Mouse (Mus musculus) erythroblast, adult 5-6 weeks (primary cell): ENCODE measurements around the gene Gstm2. TPM values are rescaled to one million over a fixed set of nuclear protein-coding genes. Genes with fewer than 3 reads are reported as not detected.
"Not testable (repeated sequence)": the region's sequence is repeated elsewhere in the genome, so short reads cannot be mapped to it uniquely, and the experiment has no call there.

Experiments used
- ATAC-seq: replicated peaks from 2 replicates; pipeline ENCODE4 v1.8.0; 2016; ENCODE audit warnings: moderate number of reproducible peaks, mild to moderate bottlenecking, moderate TSS enrichment, inconsistent platforms; ENCODE audit not compliant: poor library complexity, low FRiP score, severe bottlenecking
- total RNA-seq, 2 experiments: library from RNA; stranded (forward) in 1 of 2; stranded (reverse) in 1 of 2; fragments of 150-400 nt in 1 of 2; fragments of 200-764, 138-1000 nt in 1 of 2; gene quantifications; 2 replicates each; pipeline versions ENCODE4 v1.2.3 to v1.2.4; 2015 to 2017; ENCODE audit warnings: low replicate concordance in 2 of 2

The Gstm2 gene
- total RNA-seq, 2 experiments from 2014 or later: 0.60 TPM; not detected in 1

- not testable (repeated sequence) for ATAC-seq
Observed at GRCm38 (mm10) chr3:107949461-107949860, 36.8 kb downstream of the Gstm2 start.

GRCm38 (mm10) chr3:107945729-107946128, 40.5 kb downstream of the Gstm2 start:
- ATAC-seq: no peak

GRCm38 (mm10) chr3:107943239-107943990, 42.8 kb downstream of the Gstm2 start, which contains the start of gene Gstm6:
Gstm6 (minus strand) TSS chr3:107943749.
- ATAC-seq: no peak

- no peak for ATAC-seq
Observed at GRCm38 (mm10) chr3:107941261-107941660, 45.0 kb downstream of the Gstm2 start.

GRCm38 (mm10) chr3:107940524-107940923, 45.7 kb downstream of the Gstm2 start:
- no peak for ATAC-seq

- ATAC-seq: no peak
Observed at GRCm38 (mm10) chr3:107939830-107940229, 46.4 kb downstream of the Gstm2 start.

- ATAC-seq: peak; percentile 54; the same call in 1 of the 2 replicates
Observed at GRCm38 (mm10) chr3:107939403-107939802, 46.9 kb downstream of the Gstm2 start.

- ATAC-seq: no peak
Observed at GRCm38 (mm10) chr3:107935888-107936287, 50.4 kb downstream of the Gstm2 start.

- no peak for ATAC-seq
Observed at GRCm38 (mm10) chr3:107935268-107935667, 51.0 kb downstream of the Gstm2 start.

- no peak for ATAC-seq
Observed at GRCm38 (mm10) chr3:107932128-107932527, 54.1 kb downstream of the Gstm2 start.

Other genes starting within 250 kb of the Gstm2 start
- 1.5 and 2.5 TPM in 2 replicates for gene Csf1, start 226.0 kb downstream of the Gstm2 start, total RNA-seq (2015; ENCODE audit: low replicate concordance)
- gene Csf1, start 226.0 kb downstream of the Gstm2 start, total RNA-seq (2017; ENCODE audit: low replicate concordance): 1.3 and 1.9 TPM in 2 replicates
- gene Eps8l3, start 109.2 kb downstream of the Gstm2 start, total RNA-seq (2015; ENCODE audit: low replicate concordance): 1.5 TPM in 1 of 2 replicates, not detected in the other
- not detected in 2 replicates for gene Eps8l3, start 109.2 kb downstream of the Gstm2 start, total RNA-seq (2017; ENCODE audit: low replicate concordance)
- gene Gstm5, start 90.6 kb downstream of the Gstm2 start, total RNA-seq (2015; ENCODE audit: low replicate concordance): 17.9 and 33.9 TPM in 2 replicates
- gene Gstm5, start 90.6 kb downstream of the Gstm2 start, total RNA-seq (2017; ENCODE audit: low replicate concordance): 8.2 and 22.6 TPM in 2 replicates
- gene Gstm7, start 54.6 kb downstream of the Gstm2 start, total RNA-seq (2015; ENCODE audit: low replicate concordance): not detected in 2 replicates
- 1.8 TPM in 1 of 2 replicates, not detected in the other for gene Gstm7, start 54.6 kb downstream of the Gstm2 start, total RNA-seq (2017; ENCODE audit: low replicate concordance)
- not detected in 2 replicates for gene Gstm6, start 42.7 kb downstream of the Gstm2 start, total RNA-seq (2015; ENCODE audit: low replicate concordance)
- not detected in 2 replicates for gene Gstm6, start 42.7 kb downstream of the Gstm2 start, total RNA-seq (2017; ENCODE audit: low replicate concordance)
- gene Gstm3, start 17.2 kb downstream of the Gstm2 start, total RNA-seq (2015; ENCODE audit: low replicate concordance): not detected in 2 replicates
- not detected in 2 replicates for gene Gstm3, start 17.2 kb downstream of the Gstm2 start, total RNA-seq (2017; ENCODE audit: low replicate concordance)
- gene Gstm1, start 31.5 kb upstream of the Gstm2 start, total RNA-seq (2015; ENCODE audit: low replicate concordance): 160 and 254 TPM in 2 replicates
- gene Gstm1, start 31.5 kb upstream of the Gstm2 start, total RNA-seq (2017; ENCODE audit: low replicate concordance): 49.2 and 74.5 TPM in 2 replicates
- 4.2 and 8.4 TPM in 2 replicates for gene Gstm4, start 58.4 kb upstream of the Gstm2 start, total RNA-seq (2015; ENCODE audit: low replicate concordance)
- 0.28 and 0.51 TPM in 2 replicates for gene Gstm4, start 58.4 kb upstream of the Gstm2 start, total RNA-seq (2017; ENCODE audit: low replicate concordance)
- gene Ampd2, start 100.2 kb upstream of the Gstm2 start, total RNA-seq (2015; ENCODE audit: low replicate concordance): 7.1 and 8.6 TPM in 2 replicates
- 3.1 and 14.5 TPM in 2 replicates for gene Ampd2, start 100.2 kb upstream of the Gstm2 start, total RNA-seq (2017; ENCODE audit: low replicate concordance)
- 0.84 TPM in 1 of 2 replicates, not detected in the other for gene Gnat2, start 106.3 kb upstream of the Gstm2 start, total RNA-seq (2015; ENCODE audit: low replicate concordance)
- 0.09 and 0.56 TPM in 2 replicates for gene Gnat2, start 106.3 kb upstream of the Gstm2 start, total RNA-seq (2017; ENCODE audit: low replicate concordance)
- 46.8 and 63.4 TPM in 2 replicates for gene Gnai3, start 159.7 kb upstream of the Gstm2 start, total RNA-seq (2015; ENCODE audit: low replicate concordance)
- 38.2 and 46.0 TPM in 2 replicates for gene Gnai3, start 159.7 kb upstream of the Gstm2 start, total RNA-seq (2017; ENCODE audit: low replicate concordance)
- gene Gpr61, start 168.4 kb upstream of the Gstm2 start, total RNA-seq (2015; ENCODE audit: low replicate concordance): not detected in 2 replicates
- not detected in 2 replicates for gene Gpr61, start 168.4 kb upstream of the Gstm2 start, total RNA-seq (2017; ENCODE audit: low replicate concordance)
- gene Amigo1, start 199.9 kb upstream of the Gstm2 start, total RNA-seq (2015; ENCODE audit: low replicate concordance): not detected in 2 replicates
- 0.77 TPM in 1 of 2 replicates, not detected in the other for gene Amigo1, start 199.9 kb upstream of the Gstm2 start, total RNA-seq (2017; ENCODE audit: low replicate concordance)
- 0.63 and 1.3 TPM in 2 replicates for gene Cyb561d1, start 214.8 kb upstream of the Gstm2 start, total RNA-seq (2015; ENCODE audit: low replicate concordance)
- gene Cyb561d1, start 214.8 kb upstream of the Gstm2 start, total RNA-seq (2017; ENCODE audit: low replicate concordance): 1.1 and 1.7 TPM in 2 replicates
- 0.58 and 0.84 TPM in 2 replicates for gene Atxn7l2, start 224.5 kb upstream of the Gstm2 start, total RNA-seq (2015; ENCODE audit: low replicate concordance)
- gene Atxn7l2, start 224.5 kb upstream of the Gstm2 start, total RNA-seq (2017; ENCODE audit: low replicate concordance): 0.56 and 1.4 TPM in 2 replicates
- not detected in 2 replicates for gene Sypl2, start 240.2 kb upstream of the Gstm2 start, total RNA-seq (2015; ENCODE audit: low replicate concordance)
- not detected in 2 replicates for gene Sypl2, start 240.2 kb upstream of the Gstm2 start, total RNA-seq (2017; ENCODE audit: low replicate concordance)